Mouse (Mus musculus) liver, adult 2 months (tissue): ENCODE data around the gene Meis1. TPM values are rescaled to one million over a fixed set of nuclear protein-coding genes. Genes with fewer than 3 reads are reported as not detected.

Source experiments
- DNase-seq: peaks from one replicate; pipeline ENCODE4 v3.0.0-alpha.2; 2011; ENCODE audit warnings: low read depth, low spot score; ENCODE audit errors: extremely low read depth
- H3K27ac ChIP-seq: fragments of 200-500 bp; replicated peaks from 2 replicates; pipeline ENCODE4 v1.5.1; 2012; ENCODE audit warnings: low read depth, mild to moderate bottlenecking, control low read depth, inconsistent platforms, low read length; ENCODE audit not compliant: insufficient read depth
- H3K27me3 ChIP-seq: fragments of 200-500 bp; 2 replicates; pipeline ENCODE4 v1.6.1; 2012; ENCODE audit warnings: mild to moderate bottlenecking, moderate library complexity, low read length, inconsistent platforms; ENCODE audit not compliant: control insufficient read depth, insufficient read depth
- H3K36me3 ChIP-seq: fragments of 200-500 bp; 2 replicates; pipeline ENCODE4 v1.6.1; 2012; ENCODE audit warnings: low read length, inconsistent platforms; ENCODE audit not compliant: control insufficient read depth, insufficient read depth
- H3K4me1 ChIP-seq: fragments of 200-500 bp; 2 replicates; pipeline ENCODE4 v1.6.1; 2011; ENCODE audit warnings: low read length; ENCODE audit not compliant: control insufficient read depth, insufficient read depth
- H3K4me3 ChIP-seq: fragments of 200-500 bp; 2 replicates; pipeline ENCODE4 v1.5.1; 2011; ENCODE audit warnings: low read depth, mild to moderate bottlenecking, control low read depth, low read length, moderate library complexity; ENCODE audit not compliant: insufficient read depth
- H3K79me2 ChIP-seq: fragments of 200-500 bp; 2 replicates; pipeline ENCODE4 v1.6.1; 2012; ENCODE audit warnings: inconsistent platforms, mild to moderate bottlenecking, low read length, moderate library complexity; ENCODE audit not compliant: control insufficient read depth, insufficient read depth
- H3K9ac ChIP-seq: fragments of 200-500 bp; 2 replicates; pipeline ENCODE4 v1.6.1; 2012; ENCODE audit warnings: low read depth, mild to moderate bottlenecking, control low read depth, inconsistent platforms, low read length
- CTCF ChIP-seq: fragments of 200-500 bp; IDR thresholded peaks from 2 replicates; pipeline ENCODE4 v1.5.1; 2011; ENCODE audit warnings: low read depth, low read length, control low read depth
- POLR2A ChIP-seq: fragments of 200-500 bp; IDR thresholded peaks from 2 replicates; pipeline ENCODE4 v1.6.1; 2011; ENCODE audit warnings: low read length, control low read depth; ENCODE audit not compliant: insufficient read depth; ENCODE audit errors: extremely low read depth
- WGBS: fragments of 180-500 bp; shearing (Covaris S2); methylation state at CpG from one replicate; pipeline ENCODE4 v1.1.7; 2018; 5-methylcytosine and 5-hydroxymethylcytosine counted together
- polyA plus RNA-seq: library from polyadenylated mRNA; depleted of rRNA; stranded (reverse); fragments of >200 nt; gene quantifications from 2 replicates; pipeline ENCODE4 v1.2.3, GENCODE M21; 2012
- total RNA-seq: library from RNA; depleted of rRNA; stranded (reverse); fragments of >200 nt; gene quantifications from 2 replicates; pipeline ENCODE4 v1.2.3, GENCODE M21; 2014

Meis1 gene
- total and polyA plus RNA-seq, 2 experiments = 2.5 to 6.1 TPM

DNA sequence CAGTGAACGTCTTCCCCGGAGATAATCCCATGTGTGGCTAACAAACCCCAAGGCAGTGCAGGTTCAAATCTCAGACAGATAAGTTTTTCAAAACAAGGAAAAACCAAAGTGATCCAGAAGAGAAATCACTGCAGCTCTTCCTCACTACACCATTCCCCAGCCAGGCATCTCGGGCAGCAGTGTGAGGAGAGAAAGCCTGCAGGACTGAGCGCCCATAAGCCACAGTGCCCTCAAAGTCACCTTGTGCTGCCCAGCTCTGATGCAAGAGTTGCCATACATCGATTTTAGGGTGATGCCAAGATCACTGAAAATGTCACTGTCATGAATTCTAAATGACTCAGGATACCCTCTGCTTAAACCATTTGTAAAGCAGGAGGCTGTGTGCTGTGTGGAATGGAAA, 15.7 kb downstream of the Meis1 start:
- DNase-seq = peak; percentile 20
- H3K79me2 ChIP-seq = no peaks in the 10 kb centered on the region
- H3K27ac ChIP-seq = no peak overlapping the region
- H3K36me3 ChIP-seq = peaks cover 9% of the 10 kb centered on the region
- no peaks in the 10 kb centered on the region for H3K4me1 ChIP-seq
- no peak overlapping the region for H3K9ac ChIP-seq
- H3K27me3 ChIP-seq = no peaks in the 10 kb centered on the region
- no peak overlapping the region for H3K4me3 ChIP-seq
- 67% methylated on average over 5 of the region's 5 CpGs for WGBS
- no peak for TF ChIP-seq POLR2A

DNA sequence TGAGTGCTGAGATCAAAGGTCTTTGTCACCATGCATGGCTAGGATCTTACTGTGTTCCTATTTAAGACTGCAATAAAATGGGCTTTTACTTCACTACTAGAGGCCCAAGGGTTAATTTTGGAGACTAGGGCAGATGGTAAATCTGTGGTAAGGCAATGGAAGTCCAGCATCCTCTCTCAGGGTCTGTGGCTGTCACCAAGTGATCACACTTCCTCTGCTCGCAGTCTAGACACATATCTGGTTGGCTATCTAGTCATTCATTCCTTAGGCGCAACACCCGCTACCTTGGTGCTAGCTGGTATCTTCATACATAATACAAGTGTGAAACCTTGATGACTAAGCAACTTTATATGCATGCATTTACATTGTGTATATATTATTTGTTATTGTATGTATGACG, 22.0 kb downstream of the Meis1 start:
- Histone ChIP-seq H3K9ac (no peak overlapping the region), H3K4me3 (no peak overlapping the region), H3K4me1 (no peaks in the 10 kb centered on the region), H3K79me2 (peaks cover 3% of the 10 kb centered on the region; the same call in 1 of the 2 replicates), H3K27ac (no peak overlapping the region), H3K27me3 (no peaks in the 10 kb centered on the region), H3K36me3 (peaks cover 9% of the 10 kb centered on the region)
- WGBS = 94% methylated on average over 4 of the region's 4 CpGs
- DNase-seq = no peak
- no peak for TF ChIP-seq CTCF
- no peak for TF ChIP-seq POLR2A

DNA sequence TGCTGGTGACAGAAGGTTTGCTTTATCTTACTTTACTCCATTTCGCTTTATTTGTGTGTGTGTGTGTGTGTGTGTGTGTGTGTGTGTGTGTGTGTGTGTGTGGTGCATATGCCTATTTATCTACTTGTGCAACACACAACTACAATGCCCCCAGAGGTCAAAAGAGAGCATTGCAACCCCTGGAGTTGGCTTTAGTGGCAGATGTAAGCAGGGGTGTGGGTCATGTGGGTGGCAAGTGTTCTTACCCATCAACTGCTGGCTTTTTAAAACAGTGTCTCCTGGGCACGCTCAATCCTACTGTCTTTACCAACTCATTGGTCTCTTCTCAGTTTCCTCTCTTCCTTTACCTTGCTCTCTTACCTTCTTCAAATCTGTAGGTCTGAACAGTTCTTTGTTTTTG, 22.5 kb downstream of the Meis1 start:
- DNase-seq = peak; percentile 9
- peaks cover 3% of the 10 kb centered on the region; the same call in 1 of the 2 replicates for H3K79me2 ChIP-seq
- 96% methylated on average over 2 of the region's 2 CpGs for WGBS
- H3K27me3 ChIP-seq = no peaks in the 10 kb centered on the region
- H3K4me1 ChIP-seq = no peaks in the 10 kb centered on the region
- peaks cover 9% of the 10 kb centered on the region for H3K36me3 ChIP-seq
- no peak for TF ChIP-seq CTCF
- TF ChIP-seq POLR2A = no peak
- no peak overlapping the region for H3K27ac ChIP-seq
- no peak overlapping the region for H3K9ac ChIP-seq
- no peak overlapping the region for H3K4me3 ChIP-seq

DNA sequence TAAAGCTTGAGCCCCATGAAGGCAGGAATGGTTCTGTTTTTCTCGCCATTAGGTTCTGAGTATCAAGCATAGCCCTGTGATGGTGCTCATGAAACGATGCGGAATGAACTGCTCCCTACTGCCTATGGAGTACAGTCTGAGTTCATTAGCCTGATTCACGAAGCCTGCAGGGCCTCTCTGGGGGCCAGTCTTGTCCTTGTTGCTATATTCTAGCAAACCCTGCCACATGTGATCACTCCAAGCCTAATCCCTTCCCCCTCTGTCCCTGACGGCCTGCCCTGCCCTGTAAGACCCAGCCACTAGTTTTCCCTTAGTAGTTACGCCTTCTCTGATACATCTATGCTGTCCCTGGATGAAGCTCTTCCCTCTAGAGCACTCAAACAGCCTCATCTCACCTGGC, 26.0 kb downstream of the Meis1 start:
- Histone ChIP-seq H3K36me3 (peaks cover 7% of the 10 kb centered on the region), H3K4me1 (no peaks in the 10 kb centered on the region), H3K4me3 (no peak overlapping the region), H3K79me2 (peaks cover 3% of the 10 kb centered on the region; the same call in 1 of the 2 replicates), H3K27me3 (no peaks in the 10 kb centered on the region), H3K27ac (no peak overlapping the region), H3K9ac (no peak overlapping the region)
- TF ChIP-seq POLR2A (no peak), CTCF (no peak)
- 95% methylated on average over 6 of the region's 6 CpGs for WGBS
- DNase-seq = no peak

DNA sequence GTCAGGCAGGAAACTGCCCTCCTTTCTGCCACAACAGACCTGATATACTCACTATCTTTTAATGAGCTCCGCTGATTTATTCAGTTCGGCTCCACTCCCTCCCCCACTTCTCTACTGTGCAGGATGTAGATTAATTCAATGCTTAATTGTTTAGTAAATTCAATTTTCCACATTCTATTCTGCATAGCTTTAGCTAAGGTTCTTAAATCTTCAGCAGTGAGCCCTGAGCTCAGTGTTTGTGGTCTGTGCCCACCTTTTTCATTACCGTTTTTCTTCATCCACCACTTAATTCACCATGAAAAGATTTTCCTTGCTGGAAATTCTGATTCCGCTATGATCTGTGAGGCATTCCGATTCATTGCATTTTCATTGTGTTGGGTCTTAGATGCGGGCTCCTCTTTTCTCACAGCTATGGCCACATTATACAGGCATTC, 28.5 kb downstream of the Meis1 start:
- Histone ChIP-seq H3K36me3 (peaks cover 20% of the 10 kb centered on the region), H3K4me3 (no peak overlapping the region), H3K4me1 (no peaks in the 10 kb centered on the region), H3K27me3 (no peaks in the 10 kb centered on the region), H3K79me2 (peaks cover 3% of the 10 kb centered on the region; the same call in 1 of the 2 replicates), H3K27ac (no peak overlapping the region), H3K9ac (no peak overlapping the region)
- DNase-seq = no peak
- TF ChIP-seq POLR2A = no peak
- no peak for TF ChIP-seq CTCF
- WGBS = 94% methylated on average over 6 of the region's 6 CpGs

DNA sequence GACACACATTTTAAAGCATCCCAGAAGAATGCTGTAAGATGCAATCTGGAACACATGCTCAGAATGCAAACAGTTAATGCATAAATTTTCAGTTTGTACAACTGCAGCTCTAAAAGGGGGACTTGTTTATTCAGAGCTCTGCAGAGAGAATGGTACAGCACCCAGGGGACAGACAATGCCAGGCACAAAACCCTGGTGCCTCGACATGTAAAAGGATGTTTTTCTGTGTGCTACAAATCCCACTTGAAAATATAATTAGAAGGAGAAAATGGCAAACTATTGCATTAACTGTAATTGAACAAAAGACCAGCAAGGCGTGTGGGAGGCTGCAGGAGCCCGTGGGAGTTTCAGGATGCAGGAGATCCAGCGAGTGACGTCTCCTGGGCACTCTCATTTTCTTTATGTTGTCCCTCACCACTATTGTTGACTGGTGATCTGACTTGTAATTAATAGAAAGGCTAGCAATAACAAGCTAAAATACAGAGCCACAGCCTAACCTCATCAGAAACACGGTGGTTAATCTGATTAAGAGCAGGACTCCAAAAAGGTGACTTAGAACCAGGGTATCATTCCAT, 29.0 kb downstream of the Meis1 start:
- no peak for TF ChIP-seq CTCF
- no peak for TF ChIP-seq POLR2A
- Histone ChIP-seq H3K79me2 (peaks cover 3% of the 10 kb centered on the region; the same call in 1 of the 2 replicates), H3K27me3 (no peaks in the 10 kb centered on the region), H3K27ac (no peak overlapping the region), H3K36me3 (peaks cover 20% of the 10 kb centered on the region), H3K9ac (no peak overlapping the region), H3K4me1 (no peaks in the 10 kb centered on the region), H3K4me3 (no peak overlapping the region)
- DNase-seq = no peak
- 89% methylated on average over 6 of the region's 6 CpGs for WGBS
